Mouse (Mus musculus): Measurements from ENCODE around the gene Rps7. TPM values are rescaled to one million over a fixed set of nuclear protein-coding genes. Genes with fewer than 3 reads are reported as not detected.

The Rps7 gene
- total RNA-seq, 2 experiments from 2014 or later: 436 to 474 TPM

GRCm38 (mm10) chr12:28621451-28622166, 14.1 kb downstream of the Rps7 start:
- no peak for DNase-seq

- no peak for DNase-seq
These were observed 18.5 kb downstream of the Rps7 start for GRCm38 (mm10) chr12:28617297-28617696.

- no peak for DNase-seq
These were observed 21.4 kb downstream of the Rps7 start for GRCm38 (mm10) chr12:28614401-28614800.

- DNase-seq: no peak
These were observed 23.4 kb downstream of the Rps7 start for GRCm38 (mm10) chr12:28612391-28612790.

GRCm38 (mm10) chr12:28607546-28608305, 28.0 kb downstream of the Rps7 start:
- DNase-seq: no peak

GRCm38 (mm10) chr12:28603494-28603893, 32.3 kb downstream of the Rps7 start:
- no peak for DNase-seq

GRCm38 (mm10) chr12:28602259-28602658, 33.5 kb downstream of the Rps7 start:
- DNase-seq: peak; percentile 58 to 66

GRCm38 (mm10) chr12:28598526-28598991, 37.2 kb downstream of the Rps7 start:
- no peak for DNase-seq

GRCm38 (mm10) chr12:28598110-28598509, 37.6 kb downstream of the Rps7 start:
- no peak for DNase-seq

GRCm38 (mm10) chr12:28597699-28598098, 38.1 kb downstream of the Rps7 start:
- no peak for DNase-seq

GRCm38 (mm10) chr12:28596851-28597250, 38.9 kb downstream of the Rps7 start:
- DNase-seq: no peak

- no peak for DNase-seq
These were observed 45.3 kb downstream of the Rps7 start for GRCm38 (mm10) chr12:28590428-28590827.

GRCm38 (mm10) chr12:28589090-28589868, 46.5 kb downstream of the Rps7 start:
- peak; percentile 87 to 88 for DNase-seq

GRCm38 (mm10) chr12:28587949-28588348, 47.8 kb downstream of the Rps7 start:
- no peak for DNase-seq

GRCm38 (mm10) chr12:28584036-28584435, 51.7 kb downstream of the Rps7 start:
- DNase-seq: no peak

- no peak for DNase-seq
These were observed 53.3 kb downstream of the Rps7 start, which contains the start of gene Allc for GRCm38 (mm10) chr12:28582423-28582822. TSS of gene Allc (minus strand) at chr12:28582523.

Small RNAs within 50 kb of the gene (microRNA-seq; reads per million reads assigned to microRNA genes)
- not detected for gene Mir6937

Other genes starting within 250 kb of the Rps7 start
- gene Dcdc2c, start 83.6 kb downstream of the Rps7 start, total RNA-seq (2021): not detected
- gene Allc, start 53.4 kb downstream of the Rps7 start, total RNA-seq (2021): not detected
- 1 to 10 TPM; 4.2 to 4.4 TPM for gene Colec11, start 12.6 kb downstream of the Rps7 start, total RNA-seq (2021)
- 10 to 100 TPM; 13.8 to 16.7 TPM for gene Rnaseh1, start 13.6 kb upstream of the Rps7 start, total RNA-seq (2021)
- gene Adi1, start 39.3 kb upstream of the Rps7 start, total RNA-seq (2021): 10 to 100 TPM; 66.5 to 84.0 TPM
- 10 to 100 TPM; 35.8 to 43.0 TPM for gene Trappc12, start 114.5 kb upstream of the Rps7 start, total RNA-seq (2021)
- 10 to 100 TPM; 16.7 to 20.2 TPM for gene Eipr1, start 115.8 kb upstream of the Rps7 start, total RNA-seq (2021)

Measured in adrenal gland, postnatal 36 days (tissue).